Mouse (Mus musculus) CH12.LX (cell line): Measurements from ENCODE around the gene Olfr1107. TPM values are rescaled to one million over a fixed set of nuclear protein-coding genes. Genes with fewer than 3 reads are reported as not detected.

ENCODE experiments used
- DNase-seq: peaks from one replicate; pipeline ENCODE4 v3.0.0-alpha.2; 2013; ENCODE audit errors: extremely low read depth
- H3K27ac ChIP-seq: 2 replicates; pipeline ENCODE4 v1.5.1; 2012; ENCODE audit warnings: low read depth, mild to moderate bottlenecking, control low read depth, moderate library complexity; ENCODE audit not compliant: insufficient read depth
- H3K27me3 ChIP-seq: replicated peaks from 2 replicates; pipeline ENCODE3; 2012; ENCODE audit warnings: inconsistent platforms
- H3K36me3 ChIP-seq, 2 experiments: replicated peaks in 1 of 2; 2 replicates each; pipeline versions ENCODE3 to v1.6.1; 2012; ENCODE audit warnings: inconsistent platforms in 1 of 2, low read length in 1 of 2, mild to moderate bottlenecking in 1 of 2, mixed read lengths in 1 of 2, moderate library complexity in 1 of 2; ENCODE audit not compliant: control insufficient read depth in 1 of 2, insufficient read depth in 1 of 2
- H3K4me1 ChIP-seq, 2 experiments: 2 replicates each; pipeline ENCODE4 v1.6.1; 2012; ENCODE audit warnings: inconsistent platforms in 1 of 2, moderate library complexity in 1 of 2; ENCODE audit not compliant: insufficient read depth in 2 of 2, control insufficient read depth in 1 of 2
- H3K4me2 ChIP-seq: 2 replicates; pipeline ENCODE4 v1.6.1; 2012; ENCODE audit warnings: low read depth, mild to moderate bottlenecking, control low read depth; ENCODE audit not compliant: poor library complexity, insufficient read depth, severe bottlenecking
- H3K4me3 ChIP-seq, 3 experiments: fragments of 150-350 bp in 1 of 3; sonication (generic) in 1 of 3; replicated peaks in 1 of 3; 2 replicates each; pipeline versions ENCODE3 to v1.5.1; 2011 to 2012; ENCODE audit warnings: low read depth in 2 of 3, low read length in 2 of 3, mild to moderate bottlenecking in 2 of 3, moderate library complexity in 2 of 3, control low read depth in 1 of 3, improper control_type of control experiment in 1 of 3, inconsistent platforms in 1 of 3, mixed read lengths in 1 of 3; ENCODE audit not compliant: poor library complexity in 1 of 3
- H3K79me2 ChIP-seq: replicated peaks from 2 replicates; pipeline ENCODE4 v1.6.1; 2012; ENCODE audit warnings: mild to moderate bottlenecking, moderate library complexity; ENCODE audit not compliant: control insufficient read depth, poor library complexity, insufficient read depth, severe bottlenecking; ENCODE audit errors: extremely low read depth
- H3K9ac ChIP-seq: 2 replicates; pipeline ENCODE4 v1.6.1; 2012; ENCODE audit warnings: low read depth, mild to moderate bottlenecking, control low read depth, moderate library complexity; ENCODE audit not compliant: insufficient read depth
- H3K9me3 ChIP-seq: replicated peaks from 2 replicates; pipeline ENCODE3; 2012; ENCODE audit warnings: low read length, inconsistent platforms, mixed read lengths
- BHLHE40 ChIP-seq: IDR thresholded peaks from 2 replicates; pipeline ENCODE4 v1.6.1; 2011; ENCODE audit warnings: mild to moderate bottlenecking, low read depth, low read length, improper control_type of control experiment
- CHD1 ChIP-seq: IDR thresholded peaks from 2 replicates; pipeline ENCODE4 v1.6.1; 2012; ENCODE audit warnings: low read depth, low read length, improper control_type of control experiment, inconsistent platforms
- CTCF ChIP-seq, 2 experiments: IDR thresholded peaks in 1 of 2; conservative IDR thresholded peaks in 1 of 2; 2 replicates each; pipeline ENCODE4 v1.5.1; 2011 to 2012; ENCODE audit warnings: low read depth in 2 of 2, low read length in 2 of 2, improper control_type of control experiment in 1 of 2, inconsistent platforms in 1 of 2, mild to moderate bottlenecking in 1 of 2, moderate library complexity in 1 of 2
- E2F4 ChIP-seq: IDR thresholded peaks from 2 replicates; pipeline ENCODE4 v1.6.1; 2011; ENCODE audit warnings: low read depth, low read length, improper control_type of control experiment; ENCODE audit not compliant: insufficient replicate concordance
- ELF1 ChIP-seq: IDR thresholded peaks from 2 replicates; pipeline ENCODE4 v1.6.1; 2014; ENCODE audit warnings: low read depth, mild to moderate bottlenecking, inconsistent platforms, low read length, improper control_type of control experiment
- ETS1 ChIP-seq: conservative IDR thresholded peaks from 2 replicates; pipeline ENCODE4 v1.6.1; 2012; ENCODE audit warnings: low read depth, mild to moderate bottlenecking, inconsistent platforms, low read length, improper control_type of control experiment, moderate library complexity
- GABPA ChIP-seq: IDR thresholded peaks from 2 replicates; pipeline ENCODE4 v1.6.1; 2012; ENCODE audit warnings: low read depth, low read length, improper control_type of control experiment, inconsistent platforms; ENCODE audit not compliant: insufficient replicate concordance
- HCFC1 ChIP-seq: IDR thresholded peaks from 2 replicates; pipeline ENCODE4 v1.6.1; 2012; ENCODE audit warnings: low read depth, mild to moderate bottlenecking, inconsistent platforms, low read length, improper control_type of control experiment
- KAT2A ChIP-seq: IDR thresholded peaks from 2 replicates; pipeline ENCODE4 v1.6.1; 2012; ENCODE audit warnings: low read length, improper control_type of control experiment, inconsistent platforms; ENCODE audit not compliant: insufficient replicate concordance
- MAFK ChIP-seq: IDR thresholded peaks from 2 replicates; pipeline ENCODE4 v1.6.1; 2011; ENCODE audit warnings: low read length, improper control_type of control experiment; ENCODE audit not compliant: insufficient replicate concordance
- MAX ChIP-seq: IDR thresholded peaks from 2 replicates; pipeline ENCODE4 v1.6.1; 2011; ENCODE audit warnings: low read length, improper control_type of control experiment
- MAZ ChIP-seq: IDR thresholded peaks from 2 replicates; pipeline ENCODE4 v1.6.1; 2012; ENCODE audit warnings: low read depth, mild to moderate bottlenecking, inconsistent platforms, low read length, improper control_type of control experiment, moderate library complexity
- MXI1 ChIP-seq: IDR thresholded peaks from 2 replicates; pipeline ENCODE4 v1.6.1; 2011; ENCODE audit warnings: mild to moderate bottlenecking, low read depth, low read length, improper control_type of control experiment
- MYC ChIP-seq: IDR thresholded peaks from 2 replicates; pipeline ENCODE4 v1.6.1; 2011; ENCODE audit warnings: low read depth, mild to moderate bottlenecking, improper control_type of control experiment, low read length
- NELFE ChIP-seq: IDR thresholded peaks from 2 replicates; pipeline ENCODE4 v1.6.1; 2011; ENCODE audit warnings: low read depth, low read length, improper control_type of control experiment
- NRF1 ChIP-seq: IDR thresholded peaks from 2 replicates; pipeline ENCODE4 v1.6.1; 2014; ENCODE audit warnings: low read depth, mild to moderate bottlenecking, inconsistent platforms, low read length, improper control_type of control experiment, moderate library complexity
- PAX5 ChIP-seq: IDR thresholded peaks from 2 replicates; pipeline ENCODE4 v1.6.1; 2012; ENCODE audit warnings: low read length, inconsistent platforms, mixed read lengths
- POLR2A ChIP-seq: IDR thresholded peaks from 2 replicates; pipeline ENCODE4 v1.6.1; 2011; ENCODE audit warnings: low read depth, mild to moderate bottlenecking, improper control_type of control experiment, low read length
- POLR2AphosphoS2 ChIP-seq: IDR thresholded peaks from 2 replicates; pipeline ENCODE4 v1.6.1; 2011; ENCODE audit warnings: low read depth, low read length, improper control_type of control experiment
- RAD21 ChIP-seq: IDR thresholded peaks from 2 replicates; pipeline ENCODE4 v1.6.1; 2011; ENCODE audit warnings: low read depth, mild to moderate bottlenecking, low read length, improper control_type of control experiment, moderate library complexity
- RCOR1 ChIP-seq: conservative IDR thresholded peaks from 2 replicates; pipeline ENCODE4 v1.6.1; 2012; ENCODE audit warnings: low read depth, mild to moderate bottlenecking, inconsistent platforms, low read length, improper control_type of control experiment
- SIN3A ChIP-seq: IDR thresholded peaks from 2 replicates; pipeline ENCODE4 v1.6.1; 2012; ENCODE audit warnings: low read length, improper control_type of control experiment, inconsistent platforms
- SMC3 ChIP-seq: IDR thresholded peaks from 2 replicates; pipeline ENCODE4 v1.6.1; 2011; ENCODE audit warnings: low read depth, low read length, improper control_type of control experiment
- TBP ChIP-seq: conservative IDR thresholded peaks from 2 replicates; pipeline ENCODE4 v1.6.1; 2011; ENCODE audit warnings: low read depth, low read length, improper control_type of control experiment
- TCF12 ChIP-seq: IDR thresholded peaks from 2 replicates; pipeline ENCODE4 v1.6.1; 2014; ENCODE audit warnings: low read depth, mild to moderate bottlenecking, inconsistent platforms, low read length, improper control_type of control experiment
- UBTF ChIP-seq: IDR thresholded peaks from 2 replicates; pipeline ENCODE4 v1.6.1; 2012; ENCODE audit warnings: low read depth, mild to moderate bottlenecking, inconsistent platforms, low read length, improper control_type of control experiment, moderate library complexity
- USF2 ChIP-seq: conservative IDR thresholded peaks from 2 replicates; pipeline ENCODE4 v1.6.1; 2011; ENCODE audit warnings: low read depth, low read length, improper control_type of control experiment
- ZKSCAN1 ChIP-seq: IDR thresholded peaks from 2 replicates; pipeline ENCODE4 v1.6.1; 2012; ENCODE audit warnings: low read depth, inconsistent platforms, low read length, improper control_type of control experiment, borderline replicate concordance
- ZMIZ1 ChIP-seq: IDR thresholded peaks from 2 replicates; pipeline ENCODE4 v1.6.1; 2012; ENCODE audit warnings: low read depth, mild to moderate bottlenecking, inconsistent platforms, low read length, improper control_type of control experiment
- dilution Hi-C: fragments of 300-500 bp; cut with MboI; formaldehyde crosslinking; loops from 2 replicates; pipeline ENCODE4 v1.14.3; 2020; ENCODE audit warnings: low sequenced_read_pairs; ENCODE audit not compliant: extremely low pct_unique_long_range_greater_than_20kb, extremely low pct_ligation_motif_present
- in situ Hi-C: fragments of 300-500 bp; cut with MboI; formaldehyde crosslinking; loops from 3 replicates; pipeline ENCODE4 v1.14.3; 2019; ENCODE audit warnings: low sequenced_read_pairs, low pct_ligation_motif_present, low pct_unique_long_range_greater_than_20kb, mixed read lengths
- polyA plus RNA-seq: library from polyadenylated mRNA; unstranded; fragments of >175 nt; gene quantifications from 2 replicates; pipeline ENCODE4 v1.2.1, GENCODE M21; 2012; ENCODE audit warnings: low read depth; ENCODE audit not compliant: insufficient read length
- total RNA-seq, 2 experiments: library from RNA; depleted of rRNA; stranded (reverse); fragments of 300-350 nt in 1 of 2; fragments of >200 nt in 1 of 2; gene quantifications; 2 replicates each; pipeline ENCODE4 v1.2.3; 2012 to 2014

Olfr1107 gene
- total and polyA plus RNA-seq, 3 experiments: not detected

- H3K79me2 ChIP-seq: no peaks in the 10 kb centered on the region
- TF ChIP-seq GABPA: no peak
- TF ChIP-seq RAD21: no peak
- TF ChIP-seq CTCF (conservative IDR thresholded peaks at IDR 0.05 in 1 of 2, IDR thresholded peaks at IDR 0.05 in 1 of 2; ENCODE audit: low read depth in 2 of 2, low read length in 2 of 2): no peak
- TF ChIP-seq NELFE: no peak
- no peak for TF ChIP-seq RCOR1
- TF ChIP-seq SIN3A: no peak
- TF ChIP-seq HCFC1: no peak
- no peak for TF ChIP-seq PAX5
- no peak for TF ChIP-seq TCF12
- no peak for TF ChIP-seq MAZ
- TF ChIP-seq NRF1: no peak
- no peak for TF ChIP-seq POLR2A
- TF ChIP-seq CHD1: no peak
- TF ChIP-seq MYC: no peak
- no peak for TF ChIP-seq ZKSCAN1
- no peak for TF ChIP-seq POLR2AphosphoS2
- TF ChIP-seq USF2: no peak
- no peak for TF ChIP-seq TBP
- TF ChIP-seq, all 38 proteins: peak for 0
- in situ Hi-C loops (no loop called here), dilution Hi-C loops (no loop called here)
- no peak for DNase-seq
- Histone ChIP-seq H3K9ac (no peak within 1 kb of the TSS), H3K36me3 (no peaks in the 10 kb centered on the region), H3K4me1 (no peaks in the 10 kb centered on the region), H3K27me3 (no peaks in the 10 kb centered on the region), H3K27ac (no peak within 1 kb of the TSS), H3K4me2 (no peak within 1 kb of the TSS), H3K4me3 (no peak within 1 kb of the TSS), H3K9me3 (peaks cover 26% of the 10 kb centered on the region)
These were observed 39.2 kb downstream of the Olfr1107 start, which contains the start of gene Olfr1105 for GRCm38 (mm10) chr2:87036431-87036830. Olfr1105 (minus strand) TSS chr2:87036531.

GRCm38 (mm10) chr2:87026980-87027379, 48.6 kb downstream of the Olfr1107 start, which contains the start of gene Olfr1104:
Olfr1104 (minus strand) TSS chr2:87027080.
- H3K79me2 ChIP-seq: no peaks in the 10 kb centered on the region
- no peak for TF ChIP-seq MAFK
- TF ChIP-seq PAX5: no peak
- TF ChIP-seq SMC3: no peak
- no peak for TF ChIP-seq ZMIZ1
- no peak for TF ChIP-seq ZKSCAN1
- no peak for TF ChIP-seq POLR2AphosphoS2
- no peak for TF ChIP-seq TCF12
- TF ChIP-seq ETS1: no peak
- TF ChIP-seq ELF1: no peak
- no peak for TF ChIP-seq RAD21
- TF ChIP-seq NELFE: no peak
- TF ChIP-seq MAX: no peak
- no peak for TF ChIP-seq KAT2A
- no peak for TF ChIP-seq E2F4
- no peak for TF ChIP-seq MXI1
- no peak for TF ChIP-seq RCOR1
- TF ChIP-seq UBTF: no peak
- TF ChIP-seq BHLHE40: no peak
- H3K9ac ChIP-seq: no peak within 1 kb of the TSS
- H3K36me3 ChIP-seq: no peaks in the 10 kb centered on the region
- dilution Hi-C loops: no loop called here
- H3K27ac ChIP-seq: no peak within 1 kb of the TSS
- DNase-seq: no peak
- in situ Hi-C loops: no loop called here
- H3K9me3 ChIP-seq: peaks cover 5% of the 10 kb centered on the region
- H3K4me2 ChIP-seq: no peak within 1 kb of the TSS
- H3K4me3 ChIP-seq: no peak within 1 kb of the TSS
- H3K4me1 ChIP-seq: no peaks in the 10 kb centered on the region
- no peaks in the 10 kb centered on the region for H3K27me3 ChIP-seq
